Mouse (Mus musculus): ENCODE measurements around the gene 2900011O08Rik.

DNA sequence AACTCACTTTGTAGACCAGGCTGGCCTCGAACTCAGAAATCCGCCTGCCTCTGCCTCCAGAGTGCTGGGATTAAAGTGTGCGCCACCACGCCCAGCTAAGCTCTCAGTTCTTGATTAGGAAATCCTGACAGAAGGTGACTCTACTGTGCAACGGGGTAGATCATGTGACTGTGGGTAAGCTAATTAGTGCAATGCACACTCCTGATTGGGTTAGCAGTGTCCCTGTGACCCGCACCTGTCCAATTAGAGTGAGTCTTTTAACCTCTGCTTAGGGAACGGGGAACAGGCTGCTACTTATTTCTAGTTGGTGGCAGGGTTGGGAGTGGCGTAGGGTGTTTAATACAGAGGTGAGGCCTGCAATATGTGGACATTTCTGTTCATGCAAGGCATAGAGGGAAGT lies 14.4 kb upstream of the 2900011O08Rik start:
- TF ChIP-seq CTCF (IDR thresholded peaks at IDR 0.05; ENCODE audit: extremely low read depth, insufficient read depth, insufficient read length, insufficient replicate concordance) (no peak), POLR2A (IDR thresholded peaks at IDR 0.05; ENCODE audit: low read depth, low read length) (no peak)

Measured in spleen, adult 2 months (tissue).